Mouse (Mus musculus): ENCODE data around the gene Tlr5.

Gene Tlr5

GRCm38 (mm10) chr1:182953667-182954066 lies 921 bp upstream of the Tlr5 start:
- DNase-seq (ENCODE audit: low read depth): no peak

- no peak for DNase-seq (ENCODE audit: low read depth)
Measured at GRCm38 (mm10) chr1:182955047-182955620, 546 bp downstream of the Tlr5 start.

GRCm38 (mm10) chr1:182956186-182956960 lies 1.8 kb downstream of the Tlr5 start:
- DNase-seq (ENCODE audit: low read depth): no peak

- DNase-seq (ENCODE audit: low read depth): no peak
Measured at GRCm38 (mm10) chr1:182957001-182957757, 2.6 kb downstream of the Tlr5 start.

- DNase-seq (ENCODE audit: low read depth): no peak
Measured at GRCm38 (mm10) chr1:182957826-182958544, 3.4 kb downstream of the Tlr5 start.

- DNase-seq (ENCODE audit: low read depth): no peak
Measured at GRCm38 (mm10) chr1:182958824-182959223, 4.2 kb downstream of the Tlr5 start.

- no peak for DNase-seq (ENCODE audit: low read depth)
Measured at GRCm38 (mm10) chr1:182959251-182959691, 4.7 kb downstream of the Tlr5 start.

- DNase-seq (ENCODE audit: low read depth): no peak
Measured at GRCm38 (mm10) chr1:182959811-182960455, 5.3 kb downstream of the Tlr5 start.

- no peak for DNase-seq (ENCODE audit: low read depth)
Measured at GRCm38 (mm10) chr1:182961076-182961475, 6.5 kb downstream of the Tlr5 start.

GRCm38 (mm10) chr1:182963329-182963728 lies 8.7 kb downstream of the Tlr5 start:
- no peak for DNase-seq (ENCODE audit: low read depth)

- DNase-seq (ENCODE audit: low read depth): no peak
Measured at GRCm38 (mm10) chr1:182964855-182965466, 10.4 kb downstream of the Tlr5 start.

GRCm38 (mm10) chr1:182968732-182969131 lies 14.1 kb downstream of the Tlr5 start:
- no peak for DNase-seq (ENCODE audit: low read depth)

GRCm38 (mm10) chr1:182972240-182972639 lies 17.7 kb downstream of the Tlr5 start:
- no peak for DNase-seq (ENCODE audit: low read depth)

- no peak for DNase-seq (ENCODE audit: low read depth)
Measured at GRCm38 (mm10) chr1:182974826-182975225, 20.2 kb downstream of the Tlr5 start.

- no peak for DNase-seq (ENCODE audit: low read depth)
Measured at GRCm38 (mm10) chr1:182980702-182981101, 26.1 kb downstream of the Tlr5 start.

- DNase-seq (ENCODE audit: low read depth): peak; percentile 98
Measured at GRCm38 (mm10) chr1:182982995-182983394, 28.4 kb downstream of the Tlr5 start.

GRCm38 (mm10) chr1:182983496-182984127 lies 29.0 kb downstream of the Tlr5 start:
- DNase-seq (ENCODE audit: low read depth): no peak

- DNase-seq (ENCODE audit: low read depth): no peak
Measured at GRCm38 (mm10) chr1:182986243-182986642, 31.7 kb downstream of the Tlr5 start.

GRCm38 (mm10) chr1:182986750-182987149 lies 32.2 kb downstream of the Tlr5 start:
- no peak for DNase-seq (ENCODE audit: low read depth)

GRCm38 (mm10) chr1:182987801-182988200 lies 33.2 kb downstream of the Tlr5 start:
- no peak for DNase-seq (ENCODE audit: low read depth)

GRCm38 (mm10) chr1:182988646-182989045 lies 34.1 kb downstream of the Tlr5 start:
- DNase-seq (ENCODE audit: low read depth): no peak
